Mouse (Mus musculus): ENCODE data around the gene Slc22a16.
A peak's percentile ranks its signal among the peaks of the same experiment; 100 is the strongest.

Slc22a16 gene

DNA sequence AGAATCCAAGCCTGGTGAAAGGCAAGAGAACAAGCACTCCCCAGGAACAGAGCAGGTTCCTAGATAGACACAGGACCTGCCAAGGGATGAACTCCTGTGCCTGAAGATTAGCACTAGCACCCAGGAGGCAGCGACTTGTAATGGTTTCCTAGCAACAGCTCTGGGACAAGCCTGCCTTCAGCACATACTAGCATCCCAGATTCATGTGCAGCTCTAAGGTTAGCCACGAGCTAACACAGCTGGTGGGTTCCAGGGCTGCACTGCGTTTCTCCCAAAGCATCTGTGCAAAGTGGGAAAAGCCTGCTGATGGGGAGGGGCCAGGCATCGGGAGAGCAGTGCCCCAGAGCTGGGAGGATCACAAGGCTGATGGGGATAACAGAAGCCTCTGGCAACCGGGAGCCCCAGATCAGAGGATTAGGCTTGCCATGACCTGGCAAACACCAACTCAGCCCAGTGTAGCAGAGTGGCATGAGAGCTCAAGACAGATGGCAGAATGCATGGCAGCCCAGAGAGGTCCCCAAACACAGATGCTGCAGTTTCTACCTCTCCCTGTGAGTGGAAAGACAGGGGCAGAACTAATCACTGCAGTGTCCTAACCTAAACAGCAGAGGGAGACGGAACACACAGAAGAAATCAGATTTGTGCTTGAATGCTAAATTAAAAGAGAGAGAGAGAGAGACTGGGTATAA, 34.7 kb downstream of the Slc22a16 start:
- no peak for DNase-seq (ENCODE audit: low spot score in 2 of 2)

DNA sequence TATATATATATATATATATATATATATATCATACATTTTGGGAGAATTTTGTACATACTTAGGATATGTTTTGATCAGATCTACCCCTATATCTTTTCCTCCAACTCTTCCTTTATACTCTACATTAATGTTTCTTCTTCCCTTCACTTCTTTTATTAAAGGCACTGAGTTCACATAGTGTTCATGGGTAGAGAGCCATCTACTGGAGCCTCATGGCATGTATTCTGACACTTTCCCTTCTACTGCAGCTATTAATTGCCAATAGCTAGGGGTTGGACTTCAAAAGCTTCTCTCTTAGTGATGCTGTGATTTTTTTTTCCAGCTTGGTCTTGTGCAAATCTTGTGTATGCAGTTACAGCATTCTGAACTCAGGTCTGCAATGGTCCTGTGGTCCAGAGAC, 47.8 kb downstream of the Slc22a16 start:
- DNase-seq (ENCODE audit: low spot score in 2 of 2): no peak

DNA sequence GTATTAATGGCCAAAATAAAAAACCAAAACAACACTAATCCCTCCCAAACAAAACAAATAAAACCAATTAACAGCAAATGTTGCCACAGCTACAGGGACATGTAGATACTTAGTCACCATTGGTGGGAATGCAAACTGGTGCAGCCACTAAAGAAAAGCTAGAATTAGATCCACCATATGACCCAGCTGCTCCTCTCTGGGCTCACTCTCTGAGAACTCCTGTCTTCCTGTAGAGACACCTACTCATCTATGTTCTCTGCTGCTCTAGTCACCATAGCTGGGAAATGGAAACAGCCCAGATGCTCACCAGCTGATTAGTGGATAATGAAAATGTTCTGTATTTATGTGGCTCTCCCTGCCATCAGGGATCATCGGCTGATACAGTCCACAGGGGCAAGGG, 49.6 kb downstream of the Slc22a16 start:
- no peak for DNase-seq (ENCODE audit: low spot score in 2 of 2)

DNA sequence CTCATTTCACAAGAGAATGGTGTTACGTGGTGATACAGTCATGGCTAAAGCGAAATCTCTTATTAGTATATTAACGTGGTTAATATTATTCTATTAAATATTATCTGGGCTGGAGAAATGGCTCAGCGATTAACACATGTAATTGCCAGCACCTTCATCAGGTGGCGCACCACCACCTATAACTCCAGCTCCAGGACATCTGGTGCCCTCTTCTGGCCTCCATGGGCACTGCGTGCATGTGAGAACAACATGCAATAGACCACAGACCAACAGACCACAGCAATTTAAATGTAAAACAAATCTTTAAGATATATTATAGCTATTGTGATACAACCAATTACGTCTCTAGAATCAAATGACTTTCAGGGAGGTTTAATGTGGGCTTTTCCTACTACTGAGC, 59.0 kb downstream of the Slc22a16 start:
- DNase-seq (ENCODE audit: low spot score in 2 of 2): no peak

DNA sequence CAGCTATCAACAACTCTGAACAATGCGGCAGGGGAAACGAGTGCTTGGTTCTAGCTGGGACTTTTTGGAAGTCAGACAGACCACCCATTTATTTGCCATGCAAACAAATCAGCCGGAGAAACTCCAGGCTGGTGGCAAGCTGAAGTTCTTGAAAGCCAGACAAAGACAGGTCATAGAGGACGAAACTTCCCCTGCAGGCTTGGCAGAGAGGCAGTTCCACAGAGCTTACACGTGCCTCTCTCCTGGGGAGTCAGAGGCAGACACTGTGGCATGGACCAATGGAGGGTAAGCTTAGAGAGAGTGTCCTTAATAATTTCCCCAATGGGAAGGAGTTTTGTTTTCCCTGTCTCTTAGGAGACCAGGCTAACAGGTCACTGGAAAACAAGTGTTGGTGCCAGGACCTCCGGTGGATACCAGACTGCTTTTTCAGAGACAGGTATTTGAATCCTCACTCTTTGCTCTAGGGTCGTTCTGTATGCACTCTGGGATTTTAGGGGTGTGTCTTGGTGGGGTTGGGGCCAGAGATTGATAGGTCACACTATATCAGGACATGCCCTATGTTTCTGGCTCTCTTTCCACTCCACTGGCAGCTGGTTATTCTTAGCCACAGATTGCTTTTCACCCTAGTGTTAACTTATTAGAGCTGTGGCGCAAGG, 59.6 kb downstream of the Slc22a16 start, which contains the start of gene Ddo:
Gene Ddo (plus strand): TSS at position 356 of the 656 bp plus-strand sequence.
- DNase-seq (ENCODE audit: low spot score in 2 of 2): no peak

DNA sequence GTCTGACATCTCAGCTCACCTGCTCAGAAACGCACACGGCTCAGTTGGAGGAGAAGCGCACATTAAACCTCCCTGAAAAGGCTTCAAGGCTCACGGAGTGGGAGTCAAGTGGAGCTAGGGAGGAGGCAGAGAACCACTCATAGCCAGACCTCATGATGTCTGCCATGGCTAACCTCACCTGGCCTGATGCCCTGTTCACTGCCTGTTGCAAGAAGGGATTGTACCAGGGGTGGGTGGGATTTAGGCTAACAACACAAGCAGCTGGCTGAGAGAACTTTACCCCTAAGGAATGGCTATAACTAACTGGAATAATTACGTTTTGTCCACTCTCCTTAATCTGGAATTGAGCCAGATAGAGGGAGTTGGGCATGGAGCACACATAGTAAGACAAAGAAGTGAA, 60.3 kb downstream of the Slc22a16 start:
- DNase-seq (ENCODE audit: low spot score in 2 of 2): no peak

DNA sequence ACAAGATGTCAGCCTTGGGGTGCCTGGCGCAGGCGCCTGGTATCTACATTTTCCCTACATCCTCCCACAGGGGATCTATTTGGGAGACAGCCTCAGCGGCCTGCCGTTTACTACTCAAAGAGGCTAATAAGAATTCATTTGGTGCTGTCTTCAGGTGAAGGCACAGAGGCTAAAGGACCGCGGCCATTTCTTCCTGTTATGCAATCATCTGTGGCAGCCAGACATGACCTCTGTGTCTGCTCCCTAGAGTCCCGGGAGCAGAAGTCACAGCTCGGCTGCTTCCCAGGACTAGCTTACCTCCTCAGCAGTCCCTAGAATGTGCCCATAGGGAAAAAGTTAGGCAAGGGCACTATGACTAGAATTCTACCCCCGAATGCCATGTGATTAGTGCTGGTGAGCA, 60.8 kb downstream of the Slc22a16 start:
- DNase-seq (ENCODE audit: low spot score in 2 of 2): no peak

DNA sequence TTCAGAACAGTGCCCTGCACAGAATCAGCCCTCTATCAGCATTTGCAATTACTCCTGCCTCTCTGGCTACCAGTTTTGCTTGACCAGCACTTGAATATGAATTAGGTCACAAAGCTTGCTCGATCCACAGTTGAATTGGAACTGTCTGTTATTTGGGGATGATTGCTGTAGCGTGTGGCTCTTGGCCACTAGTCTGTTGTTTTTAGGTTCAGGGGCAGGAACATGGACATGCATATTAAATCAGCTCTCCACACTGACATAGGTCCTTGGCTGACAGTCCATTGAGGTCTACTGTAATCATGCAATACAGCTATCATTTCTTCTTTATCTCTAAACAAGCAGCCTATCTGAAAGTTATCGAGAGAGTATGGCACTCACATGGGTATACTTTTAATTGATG, 62.0 kb downstream of the Slc22a16 start:
- DNase-seq (ENCODE audit: low spot score in 2 of 2): no peak

DNA sequence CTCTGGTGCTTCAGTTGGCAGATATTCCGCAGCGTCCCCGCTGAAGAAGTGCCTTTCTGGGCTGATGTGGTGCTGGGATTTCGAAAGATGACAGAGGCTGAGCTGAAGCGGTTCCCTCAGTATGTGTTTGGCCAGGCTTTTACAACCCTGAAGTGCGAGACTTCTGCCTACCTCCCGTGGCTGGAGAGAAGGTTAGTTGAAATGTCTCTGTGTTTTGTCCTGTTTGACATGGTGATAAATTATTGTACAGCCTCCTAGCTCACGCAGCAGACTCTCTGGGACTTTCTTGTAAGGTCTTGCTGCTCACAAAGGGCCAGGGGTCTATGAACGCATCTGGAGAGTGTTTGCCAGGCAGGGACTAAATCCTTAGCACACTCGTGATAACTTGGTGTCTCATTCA, 67.2 kb downstream of the Slc22a16 start:
- DNase-seq (ENCODE audit: low spot score in 2 of 2): no peak

DNA sequence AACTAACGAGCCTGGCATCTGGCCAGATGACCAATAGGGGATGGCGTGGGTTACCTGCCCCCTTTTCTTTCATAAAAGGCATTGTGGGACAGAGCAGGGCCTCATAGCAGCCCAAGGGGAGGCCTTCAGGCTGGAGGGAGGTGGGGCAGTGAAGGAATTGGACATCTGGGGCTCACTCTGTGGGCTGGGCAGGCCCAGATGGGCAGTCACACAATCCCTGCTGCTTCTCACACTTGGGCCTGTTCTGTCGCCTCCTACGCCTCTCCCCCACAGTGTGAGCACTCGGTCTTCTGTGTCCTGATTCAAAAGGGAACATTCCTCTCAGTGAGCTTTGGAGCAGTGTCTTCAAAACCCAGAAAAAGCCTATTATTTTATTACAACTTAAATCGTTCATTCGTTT, 68.1 kb downstream of the Slc22a16 start:
- peak; percentile 47 to 58 for DNase-seq (ENCODE audit: low spot score in 2 of 2)

DNA sequence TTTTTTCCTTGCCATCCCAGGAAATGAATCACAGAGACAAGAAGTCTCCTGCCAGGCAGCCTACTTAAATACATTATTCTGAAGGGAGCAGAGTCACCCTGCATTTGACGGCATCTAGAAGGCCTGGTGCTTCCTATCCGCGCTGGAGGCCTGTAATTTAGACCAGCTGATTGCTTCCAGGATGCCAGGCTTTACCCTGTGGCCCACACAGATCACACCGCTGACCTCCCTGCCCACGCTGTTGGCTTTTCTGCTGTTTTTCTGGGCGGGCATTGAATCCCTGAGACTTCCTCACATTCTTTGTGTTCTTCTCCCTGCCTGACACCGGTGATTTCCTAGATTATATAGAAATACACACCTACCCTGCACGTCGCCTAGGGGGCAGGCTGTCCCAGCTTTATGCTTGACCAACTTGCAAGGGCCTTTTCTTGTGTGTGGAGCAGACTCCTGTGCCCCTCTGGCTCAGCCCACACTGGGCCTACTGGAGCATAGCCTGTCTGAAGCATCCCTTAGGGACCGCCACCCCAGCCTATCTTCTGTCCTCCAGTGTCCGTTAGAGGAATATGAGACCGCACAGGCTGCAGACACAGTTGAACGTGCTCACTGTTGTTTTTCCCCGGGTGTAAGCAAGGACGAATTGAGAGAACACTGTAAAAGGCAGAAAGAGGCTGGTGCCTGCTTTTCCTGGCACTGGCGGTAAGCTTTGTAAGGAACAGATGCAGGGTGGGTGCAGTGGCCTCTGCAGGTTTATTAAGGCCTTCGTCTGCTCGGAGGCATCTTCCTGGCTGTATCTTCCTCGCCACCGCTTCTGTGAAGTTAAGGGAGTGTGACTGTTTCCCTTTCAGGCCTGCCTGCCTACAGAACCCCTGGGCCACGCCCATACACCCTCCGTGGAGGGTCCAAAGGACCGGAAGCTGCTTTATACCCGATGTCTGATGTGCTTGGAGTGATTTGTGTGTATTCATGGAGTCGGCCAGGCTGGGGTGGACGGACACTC, 69.0 kb downstream of the Slc22a16 start:
- no peak for DNase-seq (ENCODE audit: low spot score in 2 of 2)

DNA sequence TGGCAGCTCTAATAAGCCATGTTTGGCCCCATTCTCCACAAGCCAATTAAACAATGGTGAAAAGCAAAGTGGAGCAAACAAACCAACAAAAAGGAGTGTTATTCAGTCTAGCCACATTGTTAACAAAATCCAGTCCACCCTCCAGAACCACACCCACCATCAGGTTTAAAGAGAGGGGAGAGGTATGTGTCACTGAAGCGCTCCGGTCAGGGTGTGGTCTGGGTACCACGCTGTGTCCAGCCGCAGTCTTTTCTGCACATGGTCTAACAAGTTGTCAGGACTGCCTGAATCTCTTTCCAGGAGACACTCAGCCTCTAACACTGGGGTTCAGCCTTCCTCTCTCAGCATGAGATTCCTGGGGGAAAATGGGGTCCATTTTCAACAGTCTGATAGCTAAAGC, 70.3 kb downstream of the Slc22a16 start:
- no peak for DNase-seq (ENCODE audit: low spot score in 2 of 2)

DNA sequence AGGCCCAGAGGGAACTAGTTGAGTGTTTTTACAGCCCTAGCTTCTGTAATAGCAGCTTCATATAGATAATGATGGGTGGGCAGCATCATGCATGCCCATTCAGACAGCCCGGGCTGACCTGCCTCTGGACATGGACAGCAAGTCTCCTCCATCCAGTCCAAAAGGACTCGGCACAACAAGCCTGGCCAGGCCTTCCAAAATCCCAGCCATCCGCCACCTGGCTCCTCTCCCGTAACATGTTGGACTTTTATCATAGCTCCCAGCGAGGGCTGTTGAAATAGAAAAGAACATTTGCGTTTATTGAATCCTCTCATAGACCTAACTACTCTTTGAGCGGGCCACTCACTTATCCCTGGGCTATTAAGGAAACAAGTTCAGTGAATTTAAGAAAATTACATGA, 71.8 kb downstream of the Slc22a16 start:
- no peak for DNase-seq (ENCODE audit: low spot score in 2 of 2)

DNA sequence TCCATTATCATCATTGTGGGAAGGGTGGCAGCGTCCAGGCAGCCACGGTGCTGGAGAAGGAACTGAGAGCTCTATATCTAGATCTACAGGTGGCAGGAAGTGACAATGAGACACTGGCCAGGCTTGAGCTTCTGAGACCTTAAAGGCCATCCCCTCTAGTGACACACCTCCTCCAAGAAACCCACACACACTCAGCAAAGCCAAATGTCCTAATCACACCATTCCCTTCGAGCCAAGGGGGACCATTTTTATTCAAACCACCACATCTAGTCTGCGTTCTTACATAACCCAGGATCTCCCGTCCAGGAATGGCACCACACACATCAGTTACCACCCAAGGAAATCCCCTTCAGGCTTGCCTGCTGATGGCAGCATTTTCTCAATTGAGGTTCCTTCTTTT, 73.0 kb downstream of the Slc22a16 start:
- no peak for DNase-seq (ENCODE audit: low spot score in 2 of 2)

DNA sequence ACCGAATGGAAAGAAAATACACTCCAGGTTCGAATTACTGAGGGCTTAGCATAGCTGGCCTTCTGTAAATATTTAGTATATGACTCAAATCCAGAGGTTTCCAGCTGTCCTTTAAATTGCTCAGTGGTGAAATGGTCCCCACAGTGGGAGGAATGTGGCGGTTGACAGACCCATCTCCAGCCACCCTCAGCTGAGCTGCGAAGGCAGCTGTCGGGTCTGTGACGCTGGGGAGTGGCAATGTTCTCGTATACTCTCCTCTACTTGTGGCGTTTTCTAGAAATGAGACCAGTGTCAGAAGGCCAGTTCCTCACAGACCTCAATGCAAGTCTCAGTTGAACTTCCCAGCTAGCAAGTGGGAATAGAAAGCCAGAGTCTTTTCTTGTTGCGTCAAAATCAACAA, 74.3 kb downstream of the Slc22a16 start:
- no peak for DNase-seq (ENCODE audit: low spot score in 2 of 2)

DNA sequence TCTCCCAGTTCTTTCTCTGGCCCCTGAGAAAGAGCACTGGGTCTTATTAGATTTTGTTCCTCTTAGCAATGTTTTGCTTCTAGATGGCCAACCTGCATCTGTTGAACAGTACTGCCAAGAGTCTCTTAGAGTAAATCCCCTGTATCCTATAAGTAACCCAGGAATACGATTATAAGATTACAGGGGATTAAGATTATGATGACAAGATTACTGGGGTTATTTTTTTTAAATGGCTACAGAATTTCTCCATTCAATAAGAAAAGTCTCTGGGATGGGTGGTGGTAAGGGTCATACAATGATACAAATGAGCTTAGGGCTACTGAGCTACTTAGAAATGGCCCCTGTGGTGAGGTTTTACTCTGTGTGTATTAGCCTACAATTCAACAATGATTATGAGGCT, 75.2 kb downstream of the Slc22a16 start:
- no peak for DNase-seq (ENCODE audit: low spot score in 2 of 2)

DNA sequence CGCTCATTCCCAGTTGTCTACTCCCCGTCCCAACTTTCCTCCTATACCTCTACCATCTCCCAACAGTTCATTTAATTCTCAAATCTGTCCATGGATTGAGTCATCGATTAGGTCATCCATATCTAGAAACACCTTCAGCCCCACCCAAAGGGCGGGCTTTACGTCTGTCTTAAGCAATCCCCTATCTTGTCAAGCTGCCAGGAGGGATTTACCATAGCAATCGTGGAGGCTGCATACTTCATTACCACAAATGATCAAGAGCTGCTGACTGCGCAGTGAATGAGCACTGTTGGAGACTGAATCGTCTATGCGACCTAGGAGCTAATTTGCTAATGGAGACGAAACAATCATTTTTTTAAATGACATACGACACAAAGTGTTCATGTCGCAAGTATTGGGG, 78.6 kb downstream of the Slc22a16 start:
- DNase-seq (ENCODE audit: low spot score in 2 of 2): no peak

DNA sequence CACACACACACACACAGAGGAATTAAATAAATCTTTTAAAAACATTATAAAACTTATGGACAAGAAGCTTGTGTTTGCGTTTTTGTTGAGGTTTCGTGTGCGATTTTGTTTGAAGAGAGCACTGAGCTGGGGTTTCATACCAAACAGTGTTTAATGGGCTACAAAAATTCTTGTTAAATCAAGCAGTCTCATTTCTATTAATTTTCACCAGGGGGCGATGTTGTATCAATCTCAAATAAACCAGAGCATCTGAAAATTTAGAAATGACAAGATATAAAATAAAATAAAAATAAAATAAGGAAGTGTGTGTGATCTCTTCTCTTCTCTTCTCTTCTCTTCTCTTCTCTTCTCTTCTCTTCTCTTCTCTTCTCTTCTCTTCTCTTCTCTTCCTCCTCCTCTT, 79.5 kb downstream of the Slc22a16 start:
- no peak for DNase-seq (ENCODE audit: low spot score in 2 of 2)

DNA sequence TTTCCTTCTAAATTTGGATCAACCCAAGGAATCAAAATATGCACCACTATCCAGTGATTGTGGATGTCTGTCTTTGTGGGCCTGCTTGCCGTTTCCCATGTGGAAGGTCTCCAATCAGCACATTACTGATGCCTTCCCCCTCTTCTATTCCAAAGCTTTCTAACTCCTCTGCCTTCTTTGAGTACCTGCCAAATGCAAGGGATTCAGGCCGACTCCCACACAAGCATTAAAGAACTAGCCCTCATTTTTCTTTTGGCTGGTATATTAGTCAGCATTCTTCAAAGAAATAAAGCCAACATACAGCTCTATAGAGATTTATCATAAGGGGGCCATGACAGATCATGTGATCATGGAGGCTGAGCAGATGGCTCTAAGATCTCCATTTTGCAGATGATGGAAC, 81.5 kb downstream of the Slc22a16 start:
- no peak for DNase-seq (ENCODE audit: low spot score in 2 of 2)

All from frontal cortex, postnatal 25 days (tissue).